In the genomic region with DNA sequence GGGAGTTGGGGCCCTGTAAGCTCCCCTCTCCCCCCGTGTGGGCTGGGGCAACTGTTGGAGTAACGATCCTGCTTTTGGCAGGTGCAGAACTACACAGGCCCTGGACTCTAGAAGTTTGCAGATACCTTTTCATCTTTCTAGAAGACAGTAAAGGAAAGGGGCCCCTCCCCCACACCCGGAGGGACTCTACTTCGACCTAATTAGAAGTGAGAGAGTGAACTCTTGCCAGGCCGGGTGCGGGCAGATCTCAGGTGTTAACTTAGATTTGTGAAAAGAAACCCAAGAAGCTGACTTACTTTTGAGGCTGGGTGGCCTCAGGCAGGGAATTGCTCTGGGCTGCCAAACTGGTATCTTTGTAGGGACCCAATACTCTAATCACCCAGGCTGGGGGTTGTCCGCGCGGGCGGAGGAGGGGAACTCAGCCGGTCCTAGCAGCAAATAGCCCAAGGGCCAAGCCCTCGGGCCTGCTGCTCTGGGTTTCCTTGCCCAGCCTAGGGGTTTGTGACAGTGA, we compare ENCODE assay signal across 8 mouse cellular contexts. TPM values are rescaled to one million over a fixed set of nuclear protein-coding genes. Genes with fewer than 3 reads are reported as not detected.
DNase-seq lines count a peak whose midpoint lies in the region; ATAC-seq lines count a peak whose summit lies in the region.

No protein-coding gene starts in this region.

- 1% methylated on average over 12 of the region's 12 CpGs for WGBS in heart, embryonic 15.5 days
- WGBS in midbrain, embryonic 13.5 days: under 1% methylated on average over 12 of the region's 12 CpGs

- peak; percentile 68 for DNase-seq in retina, embryonic 14.5 days (ENCODE audit: low spot score)
- DNase-seq in retina, postnatal 1 day: no peak
- peak; percentile 34 to 40 for DNase-seq in cerebellum, postnatal 36 days
- peak; percentile 82 for DNase-seq in kidney, postnatal 25 days
- DNase-seq in layer of hippocampus, adult 9-10 months (ENCODE audit: low spot score): no peak
- no peak for DNase-seq in urinary bladder, postnatal 4 days (ENCODE audit: low spot score in 2 of 2)

- no peaks in the 10 kb centered on the region for H3K9me3 ChIP-seq in heart, embryonic 15.5 days (replicated peaks)
- H3K9me3 ChIP-seq in midbrain, embryonic 13.5 days: no peaks in the 10 kb centered on the region

- H3K27me3 ChIP-seq in heart, embryonic 15.5 days: no peaks in the 10 kb centered on the region
- peaks cover 20% of the 10 kb centered on the region for H3K27me3 ChIP-seq in midbrain, embryonic 13.5 days

- peak overlapping the region; percentile 62 for H3K4me3 ChIP-seq in heart, embryonic 15.5 days
- peak overlapping the region; percentile 86 for H3K4me3 ChIP-seq in midbrain, embryonic 13.5 days (replicated peaks)

- H3K4me1 ChIP-seq in heart, embryonic 15.5 days (replicated peaks): peaks cover 52% of the 10 kb centered on the region
- H3K4me1 ChIP-seq in midbrain, embryonic 13.5 days (replicated peaks): peaks cover 47% of the 10 kb centered on the region

- H3K36me3 ChIP-seq in heart, embryonic 15.5 days: peaks cover 6% of the 10 kb centered on the region
- peaks cover 17% of the 10 kb centered on the region for H3K36me3 ChIP-seq in midbrain, embryonic 13.5 days

- peak overlapping the region; percentile 77 for H3K9ac ChIP-seq in heart, embryonic 15.5 days
- H3K9ac ChIP-seq in midbrain, embryonic 13.5 days (replicated peaks): peak overlapping the region; percentile 97

- peak overlapping the region; percentile 75 for H3K4me2 ChIP-seq in heart, embryonic 15.5 days
- peak overlapping the region; percentile 84 for H3K4me2 ChIP-seq in midbrain, embryonic 13.5 days (replicated peaks)

- no peak; the same call in 1 of the 2 replicates for ATAC-seq in heart, embryonic 15.5 days (replicated peaks; ENCODE audit: insufficient number of reproducible peaks, insufficient read depth, low FRiP score, low read depth)
- ATAC-seq in midbrain, embryonic 13.5 days: no peak

- H3K27ac ChIP-seq in heart, embryonic 15.5 days: peak overlapping the region; percentile 95
- peak overlapping the region; percentile 95; the same call in 1 of the 2 replicates for H3K27ac ChIP-seq in midbrain, embryonic 13.5 days

RNA-seq across cellular contexts. Expression of a gene that starts 1.4 kb away (rescaled TPM):
- polyA plus RNA-seq in heart, embryonic 15.5 days (2015; fragmentation: Nextera tagmentation; extraction: Ambion mirVana): 7.2 and 9.8 TPM in 2 replicates
- polyA plus RNA-seq in midbrain, embryonic 13.5 days (2015; fragmentation: Nextera tagmentation; extraction: Ambion mirVana): 6.5 and 8.5 TPM in 2 replicates

Comparison
In these comparisons a context has a peak if more than half of its experiments do, and no peak if none do; other contexts are left out.
1. DNase-seq: peak in retina, embryonic 14.5 days (single experiment), cerebellum, postnatal 36 days (2 of 2) and kidney, postnatal 25 days (2 of 2); none in retina, postnatal 1 day (single experiment), layer of hippocampus, adult 9-10 months (single experiment) and urinary bladder, postnatal 4 days (0 of 2).